Mouse (Mus musculus): ENCODE measurements around the gene Lrp11.

DNA sequence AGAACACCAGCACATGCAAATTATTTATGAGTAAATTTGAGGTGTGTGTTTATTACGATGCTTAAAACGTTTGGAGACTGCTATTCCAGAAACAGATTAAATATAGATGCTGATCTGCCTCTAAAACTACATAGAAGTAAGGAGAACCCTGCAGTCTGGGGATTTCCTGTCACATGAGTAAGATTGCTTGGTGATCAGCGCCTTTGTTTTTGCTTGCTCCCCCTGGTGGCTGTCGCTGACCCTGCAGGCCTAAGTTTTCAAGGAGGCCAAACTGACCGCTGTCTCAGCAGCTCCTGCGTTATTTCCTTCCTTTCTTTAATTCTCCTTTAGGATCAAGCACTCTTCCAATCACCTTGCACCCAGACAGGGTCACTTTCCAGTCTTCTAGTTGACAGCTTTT lies 11.0 kb downstream of the Lrp11 start:
- TF ChIP-seq EP300 (IDR thresholded peaks at IDR 0.05; ENCODE audit: low read depth): no peak
- TF ChIP-seq CTCF (IDR thresholded peaks at IDR 0.05; ENCODE audit: low read depth): peak; percentile 91

All from liver, embryonic 14.5 days (tissue).